Mouse (Mus musculus): Measurements from ENCODE around the gene Gm17324.

The Gm17324 gene

DNA sequence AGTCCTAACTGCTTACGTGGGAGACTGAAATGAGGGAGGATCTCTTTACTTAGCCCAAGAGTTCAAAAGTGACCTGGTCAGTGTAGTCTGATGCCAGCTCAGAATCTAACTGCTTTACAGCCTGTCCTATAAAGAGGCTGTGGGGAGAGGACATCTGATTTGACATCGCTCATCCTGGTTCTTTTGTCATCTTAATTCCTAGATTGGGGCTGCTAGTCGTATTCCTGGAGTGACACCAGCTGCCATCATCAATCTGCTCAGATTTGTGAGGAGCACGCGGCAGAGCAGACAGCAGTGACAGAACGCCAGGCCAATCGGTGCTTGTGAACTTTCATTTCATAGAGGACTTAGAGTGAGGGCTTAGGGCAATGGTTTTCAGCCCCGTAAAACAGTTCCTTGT lies 25.0 kb upstream of the Gm17324 start:
- in situ Hi-C loops (cut with MboI; ENCODE audit: low sequenced_read_pairs), result no loop called here

GRCm38 (mm10) chr9:78465725-78466124 lies 17.1 kb upstream of the Gm17324 start:
- in situ Hi-C loops (cut with MboI; ENCODE audit: low sequenced_read_pairs), result no loop called here

DNA sequence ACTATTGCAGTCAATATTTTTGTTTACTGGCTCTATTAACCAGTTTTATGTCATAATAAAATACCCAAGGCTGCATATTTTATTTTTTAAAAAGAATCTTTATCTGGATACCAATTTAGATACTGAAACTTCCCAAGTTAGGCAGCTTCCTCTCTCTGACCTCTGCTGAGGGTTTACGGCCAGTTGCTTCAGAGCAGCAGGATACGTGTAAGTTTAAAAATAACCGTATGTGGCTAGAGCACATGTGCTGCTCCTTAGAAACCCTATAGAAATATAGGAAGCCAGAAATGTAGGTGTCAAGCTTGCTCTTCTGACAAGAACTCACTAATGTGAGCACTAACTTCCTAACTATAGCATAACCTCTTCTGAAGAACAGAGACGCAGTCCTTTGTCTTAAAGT lies 14.8 kb upstream of the Gm17324 start:
- in situ Hi-C loops (cut with MboI; ENCODE audit: low sequenced_read_pairs), result no loop called here

DNA sequence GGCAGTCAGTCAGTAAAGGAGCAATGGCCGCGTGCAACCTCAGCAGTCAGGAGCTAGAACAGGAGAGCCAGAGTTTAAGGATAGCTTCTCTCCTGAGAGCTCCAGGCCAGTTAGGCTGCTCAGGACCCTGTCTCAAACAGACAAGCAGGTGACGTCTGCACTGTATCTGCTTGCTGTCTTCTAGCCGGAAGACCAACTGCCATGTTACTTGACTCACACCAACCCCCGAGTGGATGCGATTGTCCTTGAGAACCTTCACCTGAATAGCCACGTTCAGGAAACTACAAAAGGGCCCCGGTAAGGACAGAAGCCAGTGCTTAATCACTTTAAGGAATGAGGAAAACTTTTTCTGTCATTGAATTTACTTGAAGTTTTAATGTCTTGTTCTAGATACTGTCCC lies 8.4 kb upstream of the Gm17324 start:
- in situ Hi-C loops (cut with MboI; ENCODE audit: low sequenced_read_pairs), result no loop called here

DNA sequence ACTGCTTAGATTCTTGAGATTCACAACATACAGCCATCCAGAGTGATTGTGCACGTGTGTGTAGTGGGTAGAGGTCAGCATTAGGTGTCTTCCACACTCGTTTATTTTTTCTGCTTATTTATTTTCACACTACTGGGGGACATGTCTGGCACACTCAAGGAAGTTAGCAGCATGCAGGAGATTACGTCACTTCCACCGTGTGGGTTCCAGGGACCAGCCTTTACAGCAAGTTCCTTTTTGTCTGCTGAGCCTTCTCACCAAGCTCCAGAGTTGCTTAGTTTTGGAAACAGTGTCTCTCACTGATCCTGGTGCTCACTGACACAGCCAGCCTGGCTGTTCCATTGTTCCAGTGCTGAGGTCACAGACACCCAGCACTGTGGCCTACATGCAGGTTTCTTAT lies 2.8 kb upstream of the Gm17324 start:
- in situ Hi-C loops (cut with MboI; ENCODE audit: low sequenced_read_pairs), result no loop called here

- in situ Hi-C loops (cut with MboI; ENCODE audit: low sequenced_read_pairs), result no loop called here
Observed at GRCm38 (mm10) chr9:78450404-78450803, 1.8 kb upstream of the Gm17324 start.

DNA sequence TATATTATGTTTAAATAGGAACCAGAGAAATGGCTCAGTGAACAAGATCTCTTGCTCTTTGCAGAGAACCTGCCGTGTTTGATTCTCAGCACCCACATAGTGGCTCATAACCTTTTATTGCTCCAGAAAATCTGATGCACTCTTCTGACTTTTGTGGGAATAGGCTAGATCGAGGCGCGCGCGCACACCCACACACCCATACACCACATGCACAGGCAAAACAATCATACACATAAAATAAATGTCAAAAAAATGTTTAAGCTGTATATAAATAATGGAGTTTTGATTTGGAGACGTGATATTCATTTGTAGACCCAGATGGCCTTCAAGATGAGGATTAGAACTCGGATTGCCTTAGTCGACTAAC lies 997 bp downstream of the Gm17324 start:
- in situ Hi-C loops (cut with MboI; ENCODE audit: low sequenced_read_pairs), result no loop called here

- in situ Hi-C loops (cut with MboI; ENCODE audit: low sequenced_read_pairs), result no loop called here
Observed at GRCm38 (mm10) chr9:78442579-78443392, 5.8 kb downstream of the Gm17324 start, which contains the start of gene Cgas. Cgas (minus strand) TSS chr9:78443237.

GRCm38 (mm10) chr9:78442237-78442578 lies 6.4 kb downstream of the Gm17324 start:
- in situ Hi-C loops (cut with MboI; ENCODE audit: low sequenced_read_pairs), result no loop called here

- in situ Hi-C loops (cut with MboI; ENCODE audit: low sequenced_read_pairs), result no loop called here
Observed at GRCm38 (mm10) chr9:78439426-78439825, 9.2 kb downstream of the Gm17324 start.

- in situ Hi-C loops (cut with MboI; ENCODE audit: low sequenced_read_pairs), result no loop called here
Observed at GRCm38 (mm10) chr9:78432471-78432870, 16.1 kb downstream of the Gm17324 start.

- in situ Hi-C loops (cut with MboI; ENCODE audit: low sequenced_read_pairs), result no loop called here
Observed at GRCm38 (mm10) chr9:78430486-78430885, 18.1 kb downstream of the Gm17324 start.

DNA sequence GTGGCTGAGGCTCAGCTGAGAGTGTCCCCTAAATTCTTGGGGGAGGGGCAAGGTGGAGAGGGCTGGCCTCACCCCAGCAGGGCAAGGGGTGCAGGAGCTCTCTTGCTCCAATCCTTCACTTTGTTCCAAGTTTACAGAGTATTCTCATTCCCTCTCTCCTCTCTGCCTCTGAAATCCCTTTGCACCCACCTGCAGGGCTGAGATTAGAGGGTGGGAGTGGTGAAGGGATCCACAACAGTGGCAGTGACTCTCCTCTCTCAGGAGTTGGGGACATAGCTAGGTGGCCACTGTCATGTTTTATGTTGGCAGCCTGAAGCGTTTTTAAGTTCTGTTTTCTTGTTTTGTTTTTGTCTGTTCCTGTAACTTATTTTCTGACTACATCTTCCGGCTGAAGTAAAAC lies 19.0 kb downstream of the Gm17324 start:
- in situ Hi-C loops (cut with MboI; ENCODE audit: low sequenced_read_pairs), result no loop called here

DNA sequence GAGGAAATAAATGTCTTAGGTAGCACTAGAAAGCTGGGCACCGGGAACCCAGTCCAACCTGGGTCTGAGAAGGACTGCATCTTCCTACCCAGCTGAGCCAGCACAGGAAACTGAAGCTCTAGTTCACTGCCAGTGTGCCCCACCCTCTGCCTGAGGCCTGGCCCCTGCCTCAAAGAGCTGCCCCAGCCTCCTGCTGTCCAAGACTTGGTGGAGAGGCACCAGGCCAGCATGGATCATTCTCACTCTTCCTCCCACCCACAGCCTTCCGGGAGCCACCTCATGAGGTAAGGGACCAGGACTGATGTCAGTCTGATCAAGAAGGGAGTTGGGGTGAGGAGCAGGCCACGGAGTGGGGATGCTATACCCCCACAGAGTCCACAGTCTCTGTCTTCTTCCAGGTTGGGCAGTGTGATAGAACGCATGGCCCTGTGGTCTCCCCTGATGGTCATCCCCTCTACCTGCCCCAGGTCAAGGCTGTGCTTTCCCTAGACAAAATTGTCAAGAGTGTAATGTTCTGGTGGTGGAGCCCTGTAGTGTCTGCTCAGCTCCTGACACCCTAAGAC lies 19.6 kb downstream of the Gm17324 start:
- in situ Hi-C loops (cut with MboI; ENCODE audit: low sequenced_read_pairs), result no loop called here

GRCm38 (mm10) chr9:78428185-78428584 lies 20.4 kb downstream of the Gm17324 start:
- in situ Hi-C loops (cut with MboI; ENCODE audit: low sequenced_read_pairs), result no loop called here

GRCm38 (mm10) chr9:78427362-78427781 lies 21.2 kb downstream of the Gm17324 start:
- in situ Hi-C loops (cut with MboI; ENCODE audit: low sequenced_read_pairs), result no loop called here

- in situ Hi-C loops (cut with MboI; ENCODE audit: low sequenced_read_pairs), result no loop called here
Observed at GRCm38 (mm10) chr9:78401596-78401995, 47.0 kb downstream of the Gm17324 start.

GRCm38 (mm10) chr9:78400570-78400969 lies 48.0 kb downstream of the Gm17324 start:
- in situ Hi-C loops (cut with MboI; ENCODE audit: low sequenced_read_pairs), result no loop called here
